Mouse (Mus musculus): Measurements from ENCODE around the gene Gm28551. TPM values are rescaled to one million over a fixed set of nuclear protein-coding genes. Genes with fewer than 3 reads are reported as not detected.
A peak's percentile ranks its signal among the peaks of the same experiment; 100 is the strongest.

Gm28551 gene
- polyA plus RNA-seq, 1 experiment from 2014 or later, result 1.0 TPM

GRCm38 (mm10) chr1:53321662-53322344 lies 30.7 kb downstream of the Gm28551 start:
- no peak for TF ChIP-seq CTCF (IDR thresholded peaks at IDR 0.05; ENCODE audit: low read depth)
- Histone ChIP-seq H3K27me3 (ENCODE audit: insufficient read depth, low read length) (no peaks in the 10 kb centered on the region), H3K36me3 (ENCODE audit: insufficient read depth) (peaks cover 28% of the 10 kb centered on the region), H3K4me2 (no peak overlapping the region), H3K4me1 (ENCODE audit: insufficient read depth) (no peaks in the 10 kb centered on the region), H3K4me3 (ENCODE audit: low read depth, low read length) (no peak overlapping the region), H3K27ac (ENCODE audit: low read depth) (no peak overlapping the region), H3K9me3 (ENCODE audit: low read depth, low read length) (no peaks in the 10 kb centered on the region), H3K9ac (no peak overlapping the region)
- DNase-seq, result no peak
- 95% methylated on average over 4 of the region's 4 CpGs for WGBS
- no peak for ATAC-seq (ENCODE audit: insufficient read depth)

DNA sequence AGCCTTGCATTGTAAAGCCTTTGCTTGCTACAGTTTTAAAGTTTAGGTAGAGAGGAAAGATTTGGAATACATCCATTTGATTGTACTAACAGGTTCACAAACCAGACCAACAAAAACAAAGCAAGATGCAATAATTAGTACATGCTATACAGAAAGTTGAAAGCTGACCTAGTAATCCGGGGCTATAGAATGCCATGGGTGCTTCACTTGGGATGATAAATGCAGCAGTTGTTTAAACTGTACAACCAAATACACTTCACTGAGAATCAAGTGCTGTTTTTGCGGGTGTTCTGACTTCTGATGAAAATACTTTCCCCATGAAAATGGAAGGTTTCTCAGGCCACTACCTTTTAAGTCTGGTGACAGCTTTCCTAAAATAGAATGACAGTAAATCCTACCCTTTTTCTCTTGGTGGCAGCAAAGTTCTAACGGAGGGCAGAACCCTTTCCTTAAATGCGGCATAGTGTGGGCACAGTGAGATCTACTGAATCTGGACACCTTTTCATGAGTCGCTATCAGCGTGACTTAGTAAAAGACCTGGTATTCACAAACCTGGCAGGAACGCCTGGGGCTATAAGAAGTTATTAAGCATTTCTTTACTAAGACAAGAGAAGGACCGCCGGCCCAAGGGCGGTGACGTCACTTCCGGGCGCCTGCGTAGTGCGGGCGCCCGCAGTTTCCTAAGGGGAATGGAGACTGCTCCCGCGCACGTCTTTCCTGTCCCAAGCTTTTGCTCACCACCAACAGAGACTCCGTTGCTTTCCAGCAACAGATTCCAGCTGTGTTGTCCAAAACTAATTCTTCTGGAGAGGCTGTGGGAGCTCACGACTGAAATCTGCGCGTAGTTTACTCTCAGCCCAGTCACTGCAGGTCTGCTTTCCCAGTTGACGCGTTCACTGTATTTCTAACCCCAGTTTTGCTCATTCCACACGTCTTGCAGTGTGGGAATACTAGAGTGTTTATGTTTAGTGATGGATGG lies 39.2 kb downstream of the Gm28551 start, which contains the start of gene Osgepl1:
Osgepl1 (plus strand) TSS at position 636 of the 979 bp plus-strand sequence.
- WGBS, result 2% methylated on average over 27 of the region's 27 CpGs
- Histone ChIP-seq H3K9me3 (ENCODE audit: low read depth, low read length) (no peaks in the 10 kb centered on the region), H3K27ac (ENCODE audit: low read depth) (peak within 1 kb of the TSS; percentile 91), H3K4me1 (ENCODE audit: insufficient read depth) (no peaks in the 10 kb centered on the region), H3K4me3 (ENCODE audit: low read depth, low read length) (peak within 1 kb of the TSS; percentile 64), H3K9ac (peak within 1 kb of the TSS; percentile 88), H3K27me3 (ENCODE audit: insufficient read depth, low read length) (no peaks in the 10 kb centered on the region), H3K4me2 (peak within 1 kb of the TSS; percentile 70), H3K36me3 (ENCODE audit: insufficient read depth) (peaks cover 9% of the 10 kb centered on the region)
- ATAC-seq (ENCODE audit: insufficient read depth), result peak; percentile 98
- peak; percentile 16; the same call in 1 of the 2 replicates for TF ChIP-seq CTCF (IDR thresholded peaks at IDR 0.05; ENCODE audit: low read depth)
- DNase-seq, result peak; percentile 96

GRCm38 (mm10) chr1:53300506-53300905 lies 52.0 kb downstream of the Gm28551 start:
- ATAC-seq (ENCODE audit: insufficient read depth), result no peak
- no peak overlapping the region for H3K4me3 ChIP-seq (ENCODE audit: low read depth, low read length)
- H3K27me3 ChIP-seq (ENCODE audit: insufficient read depth, low read length), result no peaks in the 10 kb centered on the region
- TF ChIP-seq CTCF (IDR thresholded peaks at IDR 0.05; ENCODE audit: low read depth), result no peak
- no peaks in the 10 kb centered on the region for H3K4me1 ChIP-seq (ENCODE audit: insufficient read depth)
- H3K27ac ChIP-seq (ENCODE audit: low read depth), result no peak overlapping the region
- H3K36me3 ChIP-seq (ENCODE audit: insufficient read depth), result 0 out of 2 replicates have a peak, but pooled peaks cover 7% of the 10 kb centered on the region
- no peaks in the 10 kb centered on the region for H3K9me3 ChIP-seq (ENCODE audit: low read depth, low read length)
- no peak overlapping the region for H3K9ac ChIP-seq
- WGBS, result 82% methylated on average over 4 of the region's 4 CpGs
- no peak overlapping the region for H3K4me2 ChIP-seq
- no peak for DNase-seq

- under 1% methylated on average over 66 of the region's 66 CpGs for WGBS
- ATAC-seq (ENCODE audit: insufficient read depth) (peak; percentile 100), DNase-seq (peak; percentile 98)
- peak within 1 kb of the TSS; percentile 90 for H3K27ac ChIP-seq (ENCODE audit: low read depth)
- H3K9ac ChIP-seq, result peak within 1 kb of the TSS; percentile 84
- no peaks in the 10 kb centered on the region for H3K4me1 ChIP-seq (ENCODE audit: insufficient read depth)
- peak within 1 kb of the TSS; percentile 72 for H3K4me2 ChIP-seq
- TF ChIP-seq CTCF (IDR thresholded peaks at IDR 0.05; ENCODE audit: low read depth), result no peak; the same call in 1 of the 2 replicates
- no peaks in the 10 kb centered on the region for H3K9me3 ChIP-seq (ENCODE audit: low read depth, low read length)
- 0 out of 2 replicates have a peak, but pooled peaks cover 3% of the 10 kb centered on the region for H3K36me3 ChIP-seq (ENCODE audit: insufficient read depth)
- peak within 1 kb of the TSS; percentile 74 for H3K4me3 ChIP-seq (ENCODE audit: low read depth, low read length)
- H3K27me3 ChIP-seq (ENCODE audit: insufficient read depth, low read length), result no peaks in the 10 kb centered on the region
These were observed 55.7 kb downstream of the Gm28551 start, which contains the start of the genes Pms1, Ormdl1 and Gm28778 for GRCm38 (mm10) chr1:53296581-53297383. Gene Pms1, minus strand, starts transcription at chr1:53297018. Gene Ormdl1, plus strand, starts transcription at chr1:53297095. Gene Gm28778, plus strand, starts transcription at chr1:53297111.

- Histone ChIP-seq H3K27ac (ENCODE audit: low read depth) (no peak overlapping the region), H3K27me3 (ENCODE audit: insufficient read depth, low read length) (no peaks in the 10 kb centered on the region), H3K4me3 (ENCODE audit: low read depth, low read length) (no peak overlapping the region), H3K9ac (no peak overlapping the region), H3K36me3 (ENCODE audit: insufficient read depth) (0 out of 2 replicates have a peak, but pooled peaks cover 3% of the 10 kb centered on the region), H3K9me3 (ENCODE audit: low read depth, low read length) (no peaks in the 10 kb centered on the region), H3K4me2 (no peak overlapping the region), H3K4me1 (ENCODE audit: insufficient read depth) (no peaks in the 10 kb centered on the region)
- 63% methylated on average over 3 of the region's 3 CpGs for WGBS
- DNase-seq (no peak), ATAC-seq (ENCODE audit: insufficient read depth) (no peak)
- no peak for TF ChIP-seq CTCF (IDR thresholded peaks at IDR 0.05; ENCODE audit: low read depth)
These were observed 61.3 kb downstream of the Gm28551 start for GRCm38 (mm10) chr1:53291197-53291596.

Other genes starting within 250 kb of the Gm28551 start
- not detected in 2 replicates for gene 1700019A02Rik, start 165.0 kb downstream of the Gm28551 start, polyA plus RNA-seq (2014; fragmentation: Nextera tagmentation; extraction: Ambion mirVana)
- gene Pms1, start 55.6 kb downstream of the Gm28551 start, polyA plus RNA-seq (2014; fragmentation: Nextera tagmentation; extraction: Ambion mirVana), result 17.0 and 21.6 TPM in 2 replicates
- 40.5 and 47.5 TPM in 2 replicates for gene Ormdl1, start 55.6 kb downstream of the Gm28551 start, polyA plus RNA-seq (2014; fragmentation: Nextera tagmentation; extraction: Ambion mirVana)
- gene Gm28778, start 55.6 kb downstream of the Gm28551 start, polyA plus RNA-seq (2014; fragmentation: Nextera tagmentation; extraction: Ambion mirVana), result not detected in 2 replicates
- gene Osgepl1, start 39.0 kb downstream of the Gm28551 start, polyA plus RNA-seq (2014; fragmentation: Nextera tagmentation; extraction: Ambion mirVana), result 26.7 and 28.3 TPM in 2 replicates
- gene Asdurf, start within 50 bp of the Gm28551 start, polyA plus RNA-seq (2014; fragmentation: Nextera tagmentation; extraction: Ambion mirVana), result 6.1 and 8.0 TPM in 2 replicates
- 78.4 and 80.5 TPM in 2 replicates for gene Asnsd1, start 85 bp upstream of the Gm28551 start, polyA plus RNA-seq (2014; fragmentation: Nextera tagmentation; extraction: Ambion mirVana)